1 mouse cellular context compared by ENCODE assay signal in genomic region chr11:22016341-22016740, GRCm38 (mm10).
TF ChIP-seq lines count a peak whose summit lies in the region.

No protein-coding gene starts in this region.

TF ChIP-seq in MEL, 35 proteins besides CTCF, POLR2A, EP300 and RAD21:
- TF ChIP-seq TBP (IDR thresholded peaks at IDR 0.05; ENCODE audit: low read depth, low read length) = no peak
- no peak for TF ChIP-seq GATA1 (IDR thresholded peaks at IDR 0.05; ENCODE audit: low read depth, low read length)
- TF ChIP-seq BHLHE40 (IDR thresholded peaks at IDR 0.05; ENCODE audit: borderline replicate concordance, low read depth, low read length) = no peak
- peak; percentile 49; the same call in 1 of the 2 replicates for TF ChIP-seq USF1 (IDR thresholded peaks at IDR 0.05; ENCODE audit: low read depth, low read length)
- TF ChIP-seq MYB (IDR thresholded peaks at IDR 0.05; ENCODE audit: low read depth, low read length) = no peak
- TF ChIP-seq KAT2A (conservative IDR thresholded peaks at IDR 0.05; ENCODE audit: low read depth, low read length) = no peak
